Mouse (Mus musculus) left cerebral cortex, postnatal 14 days (tissue): ENCODE results near the gene Esam. TPM values are rescaled to one million over a fixed set of nuclear protein-coding genes. Genes with fewer than 3 reads are reported as not detected.

Source experiments
- DNase-seq, 2 experiments: peaks; one replicate each; pipeline ENCODE4 v3.0.0; 2021 to 2022; ENCODE audit warnings: low spot score in 2 of 2, mixed read lengths in 1 of 2
- intact Hi-C: fragments of 180-260 bp; cut with DNase I; formaldehyde crosslinking; loops from one replicate; pipeline ENCODE4 v1.15.1; 2025
- total RNA-seq, 2 experiments: library from RNA; stranded (reverse); gene quantifications; 2 replicates each; pipeline ENCODE4 v1.2.3; 2021

Esam gene
- total RNA-seq, 2 experiments from 2014 or later, result 28.8 to 34.2 TPM

DNA sequence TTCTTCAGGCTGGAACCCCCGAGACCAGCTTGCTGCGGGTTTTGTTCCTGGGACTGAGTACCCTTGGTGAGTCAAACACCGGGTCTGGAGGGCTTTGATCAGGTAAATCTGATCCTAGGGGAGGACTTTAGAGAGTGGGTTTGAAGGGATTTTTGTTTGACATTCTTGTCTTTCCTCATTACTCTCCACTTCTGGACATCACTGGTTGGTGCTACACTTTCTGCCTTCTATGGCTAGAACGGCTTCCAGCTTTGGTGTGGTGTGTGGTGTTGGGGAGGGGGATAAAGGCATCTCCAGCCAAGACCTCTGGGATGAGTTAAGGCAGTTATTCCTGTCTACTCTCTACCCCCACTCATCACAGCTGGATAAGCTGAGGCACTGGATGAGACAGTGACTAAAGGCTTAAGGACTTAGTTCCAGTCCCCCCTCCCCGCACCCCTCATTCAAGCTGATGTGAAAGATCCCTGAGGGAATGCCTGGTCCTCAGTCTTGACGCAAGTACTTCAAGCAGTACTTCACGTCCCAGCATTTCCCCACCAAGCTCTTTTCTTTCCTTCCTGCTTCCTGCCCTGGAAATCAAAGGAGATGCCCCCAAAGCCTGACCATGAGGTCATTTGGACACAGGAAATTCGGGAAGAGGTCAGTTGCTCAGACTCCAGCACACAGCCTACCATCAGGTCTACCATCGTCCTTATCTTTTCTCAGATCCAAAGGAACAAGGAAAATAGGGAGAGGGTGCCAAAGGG is 520 bp downstream of the Esam start:
- intact Hi-C loops, result no loop called here
- no peak for DNase-seq

- intact Hi-C loops, result loop anchor here (5.0 kb wide), 1 partner anchor 68 kb away; no protein-coding TSS in a partner anchor
- no peak for DNase-seq
Observed at GRCm38 (mm10) chr9:37530031-37530887, 2.4 kb downstream of the Esam start.

DNA sequence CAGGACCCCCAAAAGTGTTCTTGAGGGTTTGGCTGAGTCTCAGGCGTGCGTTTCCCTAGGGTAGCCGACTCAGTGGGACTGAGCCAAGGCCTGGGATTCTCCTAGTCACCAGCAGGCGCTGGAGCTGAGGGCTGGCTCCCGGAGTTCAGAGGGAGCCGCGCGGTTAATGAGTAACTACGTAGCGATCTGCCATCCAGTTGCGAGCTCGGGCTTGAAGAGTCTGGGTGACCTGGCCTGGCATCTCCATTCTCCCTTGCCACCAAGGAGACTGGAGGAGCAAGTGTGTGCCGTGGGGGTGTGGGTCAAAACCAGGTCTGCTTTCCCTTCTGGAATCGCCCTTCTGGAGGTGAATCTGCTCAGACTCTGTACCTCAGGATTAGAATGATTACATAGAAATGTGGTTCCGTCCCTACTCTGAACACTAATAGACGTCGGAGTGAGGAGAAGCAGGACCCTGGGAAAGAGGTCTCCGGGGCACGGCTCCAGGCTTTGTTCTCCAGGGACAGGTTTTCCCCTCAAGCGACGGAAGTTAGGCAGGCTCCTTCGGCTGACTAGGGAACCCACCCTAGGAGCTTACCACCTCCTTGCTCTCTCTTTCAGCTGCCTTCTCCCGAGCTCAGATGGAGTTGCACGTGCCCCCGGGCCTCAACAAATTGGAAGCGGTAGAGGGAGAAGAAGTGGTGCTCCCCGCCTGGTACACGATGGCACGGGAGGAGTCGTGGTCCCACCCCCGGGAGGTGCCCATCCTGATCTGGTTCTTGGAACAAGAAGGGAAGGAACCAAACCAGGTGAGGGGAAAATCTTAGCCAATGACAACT is 3.2 kb downstream of the Esam start:
- no peak for DNase-seq
- intact Hi-C loops, result loop anchor here (5.0 kb wide), 1 partner anchor 69 kb away; no protein-coding TSS in a partner anchor

GRCm38 (mm10) chr9:37536851-37537250 is 9.0 kb downstream of the Esam start:
- no peak for DNase-seq
- intact Hi-C loops, result no loop called here

DNA sequence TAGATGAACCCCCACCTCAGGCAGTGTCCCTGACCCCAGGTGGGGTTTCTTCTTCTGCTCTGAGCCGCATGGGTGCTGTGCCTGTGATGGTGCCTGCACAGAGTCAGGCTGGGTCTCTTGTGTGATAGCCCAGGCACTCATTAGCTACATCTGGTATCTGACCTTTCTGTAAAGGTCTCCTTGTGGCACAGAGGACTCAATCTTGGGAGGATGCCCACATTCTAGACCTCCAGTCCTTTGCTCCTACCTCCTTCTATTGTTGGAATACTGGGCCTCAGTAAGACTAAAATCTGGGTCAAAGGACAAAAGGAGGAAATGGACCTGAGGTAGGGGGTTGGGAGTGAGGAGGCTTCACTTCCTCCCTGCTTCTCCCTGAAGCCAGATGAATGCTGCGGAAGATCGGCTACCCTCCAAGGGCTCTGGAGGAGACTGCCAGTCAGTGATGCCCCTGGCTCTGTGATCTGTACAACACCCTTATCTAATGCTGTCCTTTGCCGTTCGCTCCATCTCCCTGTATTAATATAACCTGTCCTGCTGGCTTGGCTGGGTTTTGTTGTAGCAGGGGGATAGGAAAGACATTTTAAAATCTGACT is 9.9 kb downstream of the Esam start:
- no peak for DNase-seq
- intact Hi-C loops, result no loop called here

DNA sequence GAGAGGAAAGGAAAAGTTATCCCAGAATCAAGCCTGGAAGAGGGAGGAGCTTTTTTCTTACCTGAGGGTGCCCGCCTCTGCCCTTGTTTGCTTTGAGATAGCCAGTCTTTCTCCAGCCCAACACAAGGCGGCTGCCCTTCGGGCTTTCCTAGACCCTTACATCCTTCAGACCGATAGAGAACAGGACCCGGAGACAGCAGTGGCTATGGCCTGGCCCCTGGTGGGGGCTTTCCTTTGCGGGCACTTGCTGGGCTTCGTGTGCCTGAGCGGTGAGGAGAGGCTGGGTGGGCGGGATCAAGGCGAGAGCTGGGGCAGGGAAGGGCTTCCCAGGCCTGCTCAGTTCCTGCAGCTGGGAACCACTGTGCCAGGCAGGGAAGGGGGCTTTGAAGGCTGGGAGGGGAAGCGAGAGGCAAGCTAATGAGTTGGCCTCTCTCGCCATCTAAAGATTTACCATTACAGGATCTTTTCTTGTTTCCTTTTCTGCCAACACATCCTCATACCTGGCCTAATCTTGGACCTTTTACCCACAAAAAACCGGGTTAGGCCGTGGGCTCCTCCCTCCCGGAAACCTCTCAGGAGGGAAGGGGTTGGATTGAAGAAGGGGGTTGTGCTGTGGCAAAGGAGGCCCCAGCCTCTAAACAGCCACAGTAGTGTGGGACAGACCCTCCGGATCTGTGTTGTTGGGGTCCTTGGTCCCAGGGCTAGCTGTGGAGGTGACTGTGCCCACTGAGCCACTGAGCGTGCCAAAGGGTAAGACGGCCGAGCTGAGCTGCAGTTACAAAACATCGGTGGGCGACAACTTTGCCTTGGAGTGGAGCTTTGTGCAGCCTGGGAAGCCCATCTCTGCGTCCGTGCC is 11.5 kb downstream of the Esam start, which contains the start of gene Vsig2:
TSS of gene Vsig2 (plus strand) at position 86 of the 856 bp plus-strand sequence.
- DNase-seq, result no peak

DNA sequence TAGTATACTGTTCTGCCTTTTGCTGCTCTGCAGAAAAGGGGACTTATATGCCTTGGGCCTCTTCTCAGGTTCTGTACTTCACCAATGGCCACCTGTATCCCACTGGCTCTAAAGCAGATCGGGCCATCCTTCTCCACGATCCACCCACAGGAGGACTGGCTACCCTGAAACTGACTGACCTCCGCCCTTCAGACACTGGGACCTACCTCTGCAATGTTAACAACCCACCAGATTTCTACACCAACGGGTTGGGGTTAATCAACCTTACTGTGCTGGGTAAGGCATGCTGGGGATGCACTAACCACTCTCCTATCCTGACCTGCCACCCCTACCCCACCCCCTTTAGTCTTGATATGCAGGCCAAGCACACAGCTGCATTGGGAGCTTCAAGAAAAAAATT is 12.3 kb downstream of the Esam start:
- intact Hi-C loops, result no loop called here
- no peak for DNase-seq

More for the DNA sequence above, 11.5 kb downstream of the Esam start, which contains the start of gene Vsig2:
- intact Hi-C loops, result no loop called here

GRCm38 (mm10) chr9:37540701-37541575 is 13.1 kb downstream of the Esam start:
- DNase-seq, result no peak
- intact Hi-C loops, result no loop called here

DNA sequence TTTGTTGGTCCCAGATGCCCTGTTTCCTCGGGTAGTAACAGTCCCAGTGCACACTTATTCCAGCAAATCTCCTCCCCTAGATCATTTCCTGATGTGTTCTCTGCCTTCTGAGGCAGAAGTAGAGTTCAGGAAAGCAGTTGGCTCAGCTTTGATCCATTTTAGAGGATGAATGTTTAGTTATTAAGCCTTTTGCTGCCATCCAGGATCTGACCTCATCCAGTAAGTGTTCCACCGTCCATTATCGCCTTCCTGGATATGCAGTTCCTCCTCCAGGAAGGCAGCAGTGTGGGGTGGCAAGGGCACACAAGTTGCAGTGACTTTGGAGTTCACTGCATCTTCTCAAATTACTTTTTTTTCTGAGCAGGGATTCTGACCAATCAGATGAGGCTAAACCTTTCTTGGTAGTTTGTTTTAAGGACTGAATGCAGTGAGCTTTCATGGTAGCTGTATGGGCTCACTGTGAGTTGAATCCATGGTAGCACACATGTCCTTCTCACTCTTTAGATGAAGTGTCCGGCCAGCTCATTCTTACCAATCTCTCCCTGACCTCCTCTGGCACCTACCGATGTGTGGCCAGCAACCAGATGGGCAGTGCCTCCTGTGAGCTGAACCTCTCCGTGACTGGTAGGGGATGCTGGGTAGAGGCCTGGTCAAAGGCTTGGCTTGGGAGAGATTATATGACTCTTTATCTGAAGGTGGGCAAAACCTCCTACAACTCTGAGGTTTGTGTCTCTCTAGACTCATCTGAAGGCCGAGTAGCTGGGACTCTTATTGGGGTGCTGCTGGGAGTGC is 14.2 kb downstream of the Esam start:
- intact Hi-C loops, result no loop called here
- no peak for DNase-seq

GRCm38 (mm10) chr9:37543869-37544440 is 16.1 kb downstream of the Esam start:
- no peak for DNase-seq
- intact Hi-C loops, result loop anchor here (2.0 kb wide), 1 partner anchor 113 kb away; no protein-coding TSS in a partner anchor

DNA sequence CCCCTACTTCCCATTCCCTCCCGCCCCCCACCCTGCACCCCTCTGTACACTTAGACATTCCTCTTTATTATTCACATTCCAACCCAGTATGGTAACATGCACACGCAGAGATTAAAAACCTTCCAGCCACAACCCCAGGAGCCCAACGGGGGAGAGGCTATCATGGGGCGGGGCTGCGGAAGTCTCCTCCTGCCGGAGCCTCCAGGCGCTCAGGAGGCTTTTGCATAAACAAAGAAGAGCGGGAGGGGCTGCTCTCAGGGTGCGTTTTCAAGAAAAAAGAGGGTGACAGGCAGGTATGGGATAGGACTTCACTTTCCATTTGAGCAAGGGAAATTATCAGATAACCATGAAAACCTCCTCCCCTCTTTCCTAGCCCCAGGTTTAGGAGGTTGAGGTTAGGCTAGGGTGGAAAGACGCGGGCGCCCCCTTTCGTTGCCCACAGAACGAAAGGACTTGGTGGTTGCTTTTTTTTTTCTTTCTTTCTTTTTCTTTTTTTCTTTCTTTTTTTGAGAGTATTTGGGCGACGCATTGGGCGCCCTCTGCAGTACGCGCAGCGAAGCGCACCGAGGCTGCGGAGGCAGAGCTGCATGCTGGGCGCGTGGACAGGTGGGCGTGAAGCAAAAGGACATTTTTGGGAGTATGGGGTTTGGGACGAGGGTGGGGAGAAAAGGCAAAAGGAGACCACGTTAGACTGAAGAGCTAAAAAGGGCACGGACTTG is 16.7 kb downstream of the Esam start:
- DNase-seq, result peak; percentile 82 to 86
- intact Hi-C loops, result loop anchor here (2.0 kb wide), 1 partner anchor 114 kb away; no protein-coding TSS in a partner anchor

GRCm38 (mm10) chr9:37545166-37545610 is 17.3 kb downstream of the Esam start:
- intact Hi-C loops, result loop anchor here (2.0 kb wide), 1 partner anchor 114 kb away; no protein-coding TSS in a partner anchor
- no peak for DNase-seq

DNA sequence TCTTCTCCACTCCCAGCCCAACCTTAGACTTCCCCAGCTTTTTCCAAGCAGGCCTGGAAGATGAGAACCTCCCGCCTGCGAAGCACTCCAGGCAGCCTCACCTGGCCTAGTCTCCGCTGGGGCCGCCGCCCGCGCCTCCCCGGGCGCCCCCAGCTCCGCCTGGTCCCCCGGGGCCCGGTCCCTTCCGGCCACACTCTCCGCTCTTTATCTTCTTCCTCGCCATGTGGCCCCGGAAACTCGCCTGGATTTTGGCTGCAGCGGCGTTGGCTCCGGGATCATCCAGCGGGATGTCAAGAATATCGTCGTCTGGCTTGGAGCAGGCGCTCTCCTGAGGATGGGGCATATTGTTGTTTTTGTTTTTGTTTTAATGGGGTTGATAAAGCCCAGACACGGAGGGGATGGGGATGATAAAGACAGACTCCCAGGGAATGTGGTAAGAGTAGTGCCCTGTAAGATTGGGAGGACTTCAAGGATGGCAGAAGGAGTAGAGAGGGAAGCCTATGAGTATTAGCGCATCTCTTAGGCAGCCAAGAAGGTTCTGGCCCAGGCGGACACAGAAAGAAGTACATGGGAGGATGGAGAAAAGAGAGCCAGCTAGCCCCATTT is 18.1 kb downstream of the Esam start:
- intact Hi-C loops, result loop anchor here (2.0 kb wide), 1 partner anchor 115 kb away; no protein-coding TSS in a partner anchor
- no peak for DNase-seq

DNA sequence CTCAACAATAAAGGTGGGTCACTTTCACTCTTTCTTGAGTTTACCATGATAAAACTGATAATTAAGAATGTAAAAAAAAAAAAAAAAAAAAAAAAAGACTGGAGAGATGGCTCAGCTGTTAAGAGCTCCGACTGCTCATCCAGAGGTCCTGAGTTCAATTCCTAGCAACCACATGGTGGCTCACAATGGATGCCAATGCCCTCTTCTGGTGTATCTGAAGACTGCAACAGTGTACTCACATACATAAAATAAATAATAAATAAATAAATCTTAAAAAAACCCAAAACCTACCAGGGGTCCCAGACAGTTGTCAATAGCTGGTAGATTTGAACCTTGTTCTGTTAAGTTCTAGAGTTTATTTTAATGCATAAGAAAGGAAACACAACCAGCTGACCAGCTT is 19.0 kb downstream of the Esam start:
- DNase-seq, result no peak
- intact Hi-C loops, result no loop called here

- intact Hi-C loops, result loop anchor here (5.0 to 10.0 kb wide), 2 partner anchors 264 to 382 kb away; no protein-coding TSS in a partner anchor
- DNase-seq, result no peak
Observed at GRCm38 (mm10) chr9:37550435-37550834, 22.6 kb downstream of the Esam start.
